Mouse (Mus musculus): ENCODE results near the gene Nfix.
"Not testable (repeated sequence)": the region's sequence is repeated elsewhere in the genome, so short reads cannot be mapped to it uniquely, and the experiment has no call there.

DNA sequence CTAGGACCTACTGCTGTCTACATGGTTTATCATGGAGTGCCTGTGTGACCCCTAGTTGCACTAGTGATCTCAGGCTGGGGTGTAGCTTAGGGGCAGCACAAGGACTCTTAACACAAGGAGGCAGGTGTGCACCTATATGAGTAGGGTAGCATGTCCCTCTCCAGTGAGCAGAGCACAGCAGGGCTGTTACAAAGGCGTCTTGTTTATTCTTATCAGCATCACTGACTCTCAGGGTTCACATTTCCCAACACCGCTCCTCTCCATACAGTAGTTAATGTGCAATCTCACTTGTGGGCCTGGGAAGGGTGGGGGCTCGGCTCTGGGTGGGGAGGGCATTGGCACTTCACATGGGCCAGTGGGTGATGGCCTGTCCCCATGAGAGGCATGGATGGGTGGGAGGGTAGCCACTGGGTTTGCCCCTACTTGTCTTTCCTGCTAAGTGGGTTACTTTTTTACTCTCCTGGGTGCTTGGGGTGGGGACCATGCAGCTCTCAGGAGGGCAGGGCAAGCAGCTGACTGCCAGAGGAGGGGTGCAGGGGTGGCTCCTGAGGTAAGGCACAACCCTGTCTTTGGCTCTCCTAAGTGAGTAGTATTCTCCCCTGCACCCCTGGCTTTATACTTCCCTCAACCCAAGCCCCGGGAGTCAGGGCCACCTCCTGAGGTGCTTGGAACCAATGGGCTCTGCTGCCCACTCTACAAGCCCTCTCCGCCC, 129.7 kb downstream of the Nfix start:
- TF ChIP-seq ZNF384 (IDR thresholded peaks at IDR 0.05; ENCODE audit: low read depth, low read length); MAFK (IDR thresholded peaks at IDR 0.05; ENCODE audit: insufficient read depth, low read depth, low read length); ZC3H11A (IDR thresholded peaks at IDR 0.05; ENCODE audit: borderline replicate concordance, low read depth, low read length); HCFC1 (IDR thresholded peaks at IDR 0.05; ENCODE audit: borderline replicate concordance, insufficient read depth, low read length): not testable (repeated sequence)

All from ES-E14 (cell line).